Mouse (Mus musculus) A20 (cell line): ENCODE results near the gene Anxa4.

ENCODE experiments used
- DNase-seq: peaks from one replicate; pipeline ENCODE4 v3.0.0-alpha.2; 2011; ENCODE audit warnings: low read depth, low spot score

Anxa4 gene

DNA sequence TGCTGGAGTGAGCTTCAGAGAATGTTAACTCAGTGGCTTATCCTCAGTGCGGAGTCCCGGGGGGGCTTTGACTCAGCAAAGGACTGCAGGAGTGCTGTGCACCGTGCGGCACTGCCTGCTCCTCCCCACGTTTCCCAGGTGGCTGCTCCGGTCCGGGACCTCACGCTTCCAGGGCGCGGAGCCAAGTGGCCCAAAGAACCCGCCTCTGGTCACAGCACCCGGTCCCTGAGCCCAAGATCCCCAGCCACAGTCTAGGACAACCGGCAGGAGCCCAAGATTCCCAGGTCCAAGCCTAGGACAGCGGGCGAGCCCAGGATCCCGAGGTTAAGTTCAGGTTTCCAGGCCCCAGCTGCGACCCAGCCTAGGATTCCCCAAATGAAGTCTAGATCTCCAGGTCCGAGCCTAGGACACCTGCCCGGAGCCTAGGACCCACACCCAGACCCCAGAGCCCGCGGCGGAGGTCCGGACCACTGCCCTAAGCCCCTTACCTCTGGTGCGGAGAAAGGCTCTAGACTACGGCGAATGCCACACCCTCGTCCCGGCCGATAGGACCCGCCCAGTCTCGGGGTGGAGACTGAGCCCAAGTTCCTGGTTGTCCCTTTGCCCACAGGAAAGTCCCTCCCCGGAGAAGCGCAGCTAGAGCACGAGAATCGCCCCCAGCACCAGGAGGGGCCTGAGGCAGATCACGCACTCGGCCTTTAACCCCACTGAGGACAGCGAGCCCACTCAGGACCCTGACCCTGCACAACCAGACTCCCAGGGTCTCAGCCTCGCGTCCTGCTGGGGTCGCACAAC is at the start of gene Anxa4:
TSS of gene Anxa4 (minus strand) at position 564 of the 795 bp plus-strand sequence.
- DNase-seq, result peak; percentile 82

DNA sequence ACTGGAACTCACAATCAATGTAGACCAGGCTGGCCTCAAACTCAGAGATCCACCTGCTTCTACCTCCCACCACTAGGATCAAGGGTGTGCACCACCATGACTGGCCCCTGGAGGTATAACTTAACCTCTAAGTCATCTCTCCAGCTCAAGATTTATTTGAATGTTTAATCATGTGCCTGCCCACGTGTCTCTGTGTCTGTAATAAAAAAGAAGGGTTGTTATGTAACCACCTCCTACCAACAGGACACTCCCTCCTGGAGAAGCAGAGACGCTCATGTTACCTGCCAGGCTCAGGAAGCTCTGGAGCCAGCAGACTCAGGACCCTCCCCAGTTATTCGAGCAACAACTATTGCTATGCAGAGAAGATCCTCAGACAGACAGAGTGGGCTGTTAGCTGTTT is 48.6 kb upstream of the Anxa4 start:
- no peak for DNase-seq

GRCm38 (mm10) chr6:86839089-86839488 is 45.7 kb upstream of the Anxa4 start:
- DNase-seq, result no peak

DNA sequence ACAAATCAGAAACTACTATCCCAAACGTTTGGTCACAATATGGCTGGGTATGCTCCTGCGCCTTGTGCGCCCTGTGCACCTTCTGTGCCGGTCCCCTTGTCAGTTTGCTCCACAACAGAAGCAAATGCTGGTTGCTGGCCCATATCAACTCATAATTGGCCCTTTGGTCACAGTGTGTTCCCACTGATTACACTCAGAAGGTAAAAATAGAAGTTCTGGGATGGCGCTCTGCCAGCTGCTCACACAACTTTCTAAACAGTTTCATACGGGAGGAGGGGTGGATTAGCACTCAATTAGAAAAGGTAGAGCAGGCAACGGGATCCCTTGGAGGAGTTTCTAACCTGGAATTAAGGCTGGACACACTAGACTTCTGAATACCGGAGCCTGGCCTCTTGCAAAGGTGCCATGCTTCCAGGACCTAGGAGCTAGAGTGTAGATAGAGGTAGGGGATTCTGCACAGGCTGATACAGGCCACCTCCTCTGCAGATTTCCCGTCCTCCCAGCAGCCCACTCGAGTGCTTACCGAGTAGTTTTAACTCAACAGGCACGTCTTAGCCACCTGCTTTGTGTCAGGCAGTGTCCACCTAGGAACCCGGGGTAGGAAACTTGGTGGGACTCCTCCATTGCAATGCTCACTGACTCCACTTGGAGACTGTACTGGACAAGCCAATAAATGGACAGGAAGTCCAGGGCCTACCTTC is 39.6 kb upstream of the Anxa4 start:
- no peak for DNase-seq

DNA sequence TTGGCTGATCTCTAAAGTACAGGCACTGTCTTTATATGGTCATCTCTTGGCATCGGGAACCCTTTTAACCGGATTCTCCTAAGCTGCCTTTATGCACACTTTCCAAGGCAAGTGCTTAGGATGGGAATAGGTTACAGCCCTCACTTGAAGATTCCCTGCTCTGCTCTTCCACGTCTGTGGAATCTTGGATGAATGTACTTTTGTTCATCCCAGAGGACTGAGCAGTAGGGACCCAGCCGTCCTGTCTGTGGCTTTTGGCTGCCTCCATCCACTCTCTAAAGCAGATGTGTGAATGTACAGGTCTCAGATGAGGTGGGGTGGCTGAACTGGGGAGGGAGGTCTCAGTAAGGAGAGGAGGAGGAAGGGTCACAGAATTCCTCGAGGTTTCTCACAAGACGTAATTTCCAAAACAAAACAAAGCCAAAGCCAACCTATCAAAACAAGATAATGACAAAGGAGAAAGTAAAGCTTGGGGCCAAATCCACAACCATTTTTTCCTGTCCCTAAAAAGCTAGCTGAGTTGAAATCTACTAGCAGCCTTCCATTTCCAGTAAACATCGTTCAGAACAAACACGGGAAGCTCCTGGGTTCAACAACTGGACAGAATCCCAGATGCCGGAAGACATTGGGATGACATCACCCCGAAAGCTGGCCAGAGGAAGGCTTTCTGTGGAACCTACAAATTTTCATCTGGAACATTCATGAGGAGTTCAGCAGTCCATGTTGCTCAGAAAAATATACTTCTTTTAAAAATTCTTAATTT is 37.5 kb upstream of the Anxa4 start:
- DNase-seq, result no peak

GRCm38 (mm10) chr6:86829768-86830167 is 36.4 kb upstream of the Anxa4 start:
- peak; percentile 66 for DNase-seq

GRCm38 (mm10) chr6:86827432-86827831 is 34.0 kb upstream of the Anxa4 start:
- peak; percentile 35 for DNase-seq

DNA sequence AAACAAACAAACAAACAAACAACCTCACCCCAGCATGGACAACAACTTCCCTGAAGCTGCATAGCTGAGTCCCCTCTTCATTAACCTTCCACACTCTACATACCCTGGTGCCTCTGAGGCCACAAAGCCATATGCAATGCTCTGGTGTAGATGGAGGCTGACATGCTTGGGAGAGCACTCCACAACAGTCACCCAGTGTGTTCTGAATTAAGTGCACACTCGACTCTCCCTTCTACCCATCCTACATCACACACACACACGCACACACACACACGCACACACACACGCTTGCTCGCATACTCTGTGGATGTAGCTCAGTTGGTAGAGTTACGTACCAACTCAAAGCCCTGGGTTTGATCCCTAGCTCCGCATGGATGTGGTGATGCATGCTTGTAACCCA is 31.0 kb upstream of the Anxa4 start:
- no peak for DNase-seq

DNA sequence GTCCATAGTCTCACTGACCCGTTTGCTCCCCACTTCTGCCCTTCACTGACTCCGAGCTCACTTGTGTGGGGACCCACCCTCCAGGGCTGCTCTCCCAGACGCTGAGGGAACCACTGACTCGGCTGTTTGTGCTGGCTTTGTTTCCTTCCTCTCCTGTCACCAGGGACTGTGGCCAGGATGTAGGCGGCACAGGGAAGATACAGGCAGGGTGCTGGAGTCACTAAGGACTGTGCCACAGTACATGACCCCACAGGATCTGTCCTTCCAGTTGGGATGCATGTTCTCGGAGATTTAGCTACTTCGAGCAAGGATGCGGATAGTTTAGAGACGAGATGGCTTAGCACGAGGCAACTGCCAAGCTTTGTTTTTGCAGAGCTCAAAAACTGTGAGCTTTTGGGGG is 30.4 kb upstream of the Anxa4 start:
- DNase-seq, result no peak

GRCm38 (mm10) chr6:86823051-86823431 is 29.7 kb upstream of the Anxa4 start:
- DNase-seq, result no peak

DNA sequence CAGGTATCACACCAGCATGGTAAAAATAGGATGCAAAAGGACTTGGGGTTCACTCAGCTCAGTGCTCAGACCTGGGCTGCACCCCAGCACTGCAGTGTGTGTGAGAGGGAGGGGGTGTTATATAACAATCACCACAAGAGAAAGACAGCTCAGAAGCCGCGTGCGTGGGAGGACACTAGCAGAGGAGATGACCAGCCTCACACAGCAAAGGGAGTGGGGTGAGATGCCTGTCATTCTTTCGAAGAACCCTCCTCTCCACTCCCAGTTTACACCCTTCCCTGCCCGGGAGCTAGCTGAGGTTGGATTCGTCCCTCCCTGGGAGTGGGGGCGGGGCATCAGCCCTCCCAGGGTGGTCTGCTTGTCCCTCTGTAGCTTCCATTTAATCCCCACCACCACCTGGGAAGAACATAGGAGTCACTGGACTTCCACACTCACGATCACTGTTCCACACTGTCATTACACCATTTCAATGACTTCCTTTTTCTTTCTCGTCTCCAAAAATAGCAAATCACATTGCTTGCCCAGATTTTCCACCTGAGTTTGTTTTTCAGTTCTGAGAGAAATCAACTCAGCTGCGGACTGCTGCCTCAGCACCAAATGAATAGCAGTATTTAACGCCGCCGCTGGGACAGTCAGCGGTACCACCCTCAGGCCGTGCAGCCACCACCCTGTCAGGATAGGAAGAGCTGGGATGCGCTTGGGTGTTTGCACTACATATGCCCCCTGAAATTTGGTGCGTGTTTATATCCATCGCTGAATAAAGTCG is 29.1 kb upstream of the Anxa4 start:
- DNase-seq, result no peak

DNA sequence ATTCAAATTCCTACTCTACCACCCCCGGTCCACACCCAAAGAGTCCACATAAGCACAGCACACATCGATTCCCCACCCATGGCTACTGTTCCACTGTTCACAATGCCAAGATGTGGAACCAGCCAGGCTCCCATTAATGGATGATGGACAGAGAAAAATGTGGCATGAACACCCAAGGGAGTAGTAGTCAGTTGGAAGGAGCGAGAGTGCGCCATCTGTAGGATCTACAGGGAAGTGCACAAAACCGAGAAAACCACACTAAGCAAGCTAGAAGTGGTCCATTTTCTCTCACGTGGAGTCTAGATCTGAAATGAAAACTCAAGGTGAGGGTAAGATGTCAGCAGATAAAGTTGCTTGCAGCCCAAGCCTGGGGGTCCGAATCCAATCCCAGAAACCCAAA is 27.3 kb upstream of the Anxa4 start:
- DNase-seq, result peak; percentile 50

DNA sequence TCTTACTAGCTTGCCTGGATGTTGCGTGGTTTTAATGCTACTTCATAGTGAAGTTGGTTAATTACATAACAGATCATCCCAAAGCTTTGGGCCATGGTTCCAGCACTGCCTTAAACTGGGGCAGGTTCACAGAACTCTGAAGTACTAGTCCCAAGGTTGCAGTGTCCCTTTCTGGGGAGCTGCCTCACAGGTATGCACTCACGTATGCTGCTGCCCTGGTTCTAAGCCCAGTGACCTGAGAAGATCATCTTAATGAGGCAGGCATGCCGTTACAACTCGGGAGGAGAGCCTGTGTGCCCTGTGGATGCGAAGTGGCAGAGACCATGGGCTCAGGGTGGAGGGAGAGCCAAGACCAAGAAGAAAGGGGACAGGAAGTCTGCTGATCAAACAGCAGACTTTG is 26.5 kb upstream of the Anxa4 start:
- DNase-seq, result no peak

- no peak for DNase-seq
Measured at GRCm38 (mm10) chr6:86818914-86819313, 25.5 kb upstream of the Anxa4 start.

DNA sequence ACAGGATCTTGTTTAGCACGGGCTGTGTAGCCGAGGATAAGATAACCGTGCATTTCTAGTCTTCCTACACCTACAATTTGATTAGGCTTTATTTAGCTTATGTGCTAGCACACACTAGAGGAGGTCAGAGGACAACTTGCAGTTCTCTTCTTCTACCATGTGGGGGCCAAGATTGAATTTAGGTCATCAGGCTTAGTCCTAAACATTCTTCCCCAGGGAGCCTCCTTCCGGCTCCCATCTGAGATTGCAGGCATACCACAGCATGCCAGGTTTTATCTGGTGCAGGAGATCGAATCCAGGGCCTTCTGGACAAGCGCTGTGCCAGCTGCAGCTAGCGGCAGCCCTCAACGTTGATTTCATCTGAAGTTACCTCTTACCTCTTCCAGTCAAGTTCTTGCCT is 23.2 kb upstream of the Anxa4 start:
- peak; percentile 52 for DNase-seq

DNA sequence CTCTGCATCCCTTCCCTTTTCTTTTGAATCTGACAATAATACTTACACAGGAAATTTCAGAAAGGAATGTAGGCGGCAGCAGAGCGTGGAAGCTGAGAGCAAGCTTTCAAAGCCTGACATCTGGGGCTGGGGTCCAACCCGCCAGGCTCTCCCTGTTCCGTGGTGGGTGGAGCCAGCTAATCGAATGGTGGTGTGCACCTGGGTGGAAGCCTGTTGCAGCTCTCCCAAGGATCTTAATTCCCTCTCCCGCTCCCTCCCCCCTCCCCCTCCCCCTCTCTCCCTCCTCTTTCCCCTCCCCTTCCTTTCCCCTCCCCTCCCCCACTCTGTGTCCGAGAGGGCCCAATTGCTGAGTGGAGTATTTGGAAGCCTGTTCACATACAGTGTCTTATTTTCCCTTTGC is 22.1 kb upstream of the Anxa4 start:
- no peak for DNase-seq

- no peak for DNase-seq
Measured at GRCm38 (mm10) chr6:86814926-86815325, 21.5 kb upstream of the Anxa4 start.

DNA sequence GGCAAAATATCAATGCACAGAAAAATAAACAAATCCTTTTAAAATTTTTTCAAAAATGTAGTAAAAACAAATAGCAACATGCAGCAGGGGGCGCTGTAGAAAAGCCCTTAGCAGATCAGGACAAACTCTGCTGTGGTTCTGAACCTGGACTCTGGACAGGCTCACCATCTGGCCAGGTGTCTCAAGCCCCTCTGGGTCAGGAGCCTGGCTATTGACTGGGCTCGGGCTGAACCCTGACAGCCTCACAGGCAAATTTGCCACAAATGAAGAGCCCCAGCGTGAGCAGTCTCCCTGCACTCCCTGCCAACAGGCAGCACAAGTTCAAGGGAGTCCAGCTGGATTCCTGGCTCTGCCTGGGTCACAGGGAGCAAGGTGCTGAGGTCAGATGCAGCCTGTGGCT is 20.0 kb upstream of the Anxa4 start:
- DNase-seq, result peak; percentile 61

- DNase-seq, result no peak
Measured at GRCm38 (mm10) chr6:86812919-86813318, 19.5 kb upstream of the Anxa4 start.

GRCm38 (mm10) chr6:86806455-86807086 is 13.2 kb upstream of the Anxa4 start:
- peak; percentile 77 for DNase-seq

DNA sequence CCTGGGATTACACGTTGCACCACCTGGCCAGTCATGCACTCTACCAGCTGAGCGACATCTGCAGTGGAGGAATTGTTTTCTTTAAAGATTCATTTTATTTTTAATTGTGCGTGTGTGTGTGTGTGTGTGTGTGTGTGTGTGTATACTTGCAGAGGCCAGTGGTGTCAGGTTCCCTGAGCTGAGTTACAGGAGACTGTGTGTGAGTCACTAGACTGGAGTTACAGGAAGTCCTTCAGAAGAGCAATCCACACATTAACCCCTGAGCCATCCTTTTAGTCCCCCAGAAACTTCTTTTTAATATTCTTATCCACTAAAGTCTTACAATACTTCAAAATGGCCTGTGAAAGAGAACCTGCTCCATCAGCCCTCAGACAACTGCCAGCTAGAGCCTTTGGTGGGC is 11.3 kb upstream of the Anxa4 start:
- DNase-seq, result no peak
